Mouse (Mus musculus): ENCODE data around the gene Mrgprf. TPM values are rescaled to one million over a fixed set of nuclear protein-coding genes. Genes with fewer than 3 reads are reported as not detected.

Mrgprf gene
- total RNA-seq, 2 experiments from 2014 or later: 1.6 to 2.2 TPM

- DNase-seq (ENCODE audit: low spot score in 2 of 2): no peak
Measured at GRCm38 (mm10) chr7:145334428-145335027, 33.9 kb downstream of the Mrgprf start.

GRCm38 (mm10) chr7:145335199-145335598 lies 34.6 kb downstream of the Mrgprf start:
- no peak for DNase-seq (ENCODE audit: low spot score in 2 of 2)

- no peak for DNase-seq (ENCODE audit: low spot score in 2 of 2)
Measured at GRCm38 (mm10) chr7:145335616-145336332, 35.1 kb downstream of the Mrgprf start.

- DNase-seq (ENCODE audit: low spot score in 2 of 2): no peak
Measured at GRCm38 (mm10) chr7:145337889-145338288, 37.3 kb downstream of the Mrgprf start.

- no peak for DNase-seq (ENCODE audit: low spot score in 2 of 2)
Measured at GRCm38 (mm10) chr7:145340248-145340904, 39.7 kb downstream of the Mrgprf start.

Other genes with a start within 250 kb of the Mrgprf start
- gene 1810010D01Rik, start 92.7 kb upstream of the Mrgprf start, total RNA-seq (2021): under 1 TPM; 0.56 to 0.98 TPM
- gene Tpcn2, start 16.8 kb upstream of the Mrgprf start, total RNA-seq (2021): 1 to 10 TPM; 5.5 to 7.0 TPM
- gene Mrgprd, start 14.0 kb downstream of the Mrgprf start, total RNA-seq (2021): not detected

Data from layer of hippocampus, postnatal 10 days (tissue).